In genomic region chr7:63924151-63924550, GRCm38 (mm10) we compare ENCODE assay signal across 11 mouse cellular contexts. TPM values are rescaled to one million over a fixed set of nuclear protein-coding genes. Genes with fewer than 3 reads are reported as not detected.
DNase-seq lines count a peak whose midpoint lies in the region; ATAC-seq lines count a peak whose summit lies in the region.
"Had no signal": no experiment of that assay in that cellular context is flagged by ENCODE, and none has a peak within 500 bp of the region (broad histone marks: within the 10 kb centered on the region; RNA-seq: fewer than 3 reads in every experiment).

No protein-coding gene starts in this region.

- no peak overlapping the region for H3K4me2 ChIP-seq in heart, embryonic 15.5 days
- H3K4me2 ChIP-seq in heart, embryonic 11.5 days = no peak overlapping the region
- no peak overlapping the region for H3K4me2 ChIP-seq in limb, embryonic 11.5 days (ENCODE audit: low read depth, severe bottlenecking)
- no peak overlapping the region for H3K4me2 ChIP-seq in embryonic facial prominence, embryonic 13.5 days
- peak overlapping the region; percentile 41 for H3K4me2 ChIP-seq in limb, embryonic 13.5 days (replicated peaks)
- H3K4me2 ChIP-seq: liver, embryonic 13.5 days had no signal

- no peak overlapping the region for H3K4me3 ChIP-seq in heart, embryonic 15.5 days
- no peak overlapping the region for H3K4me3 ChIP-seq in heart, embryonic 11.5 days (ENCODE audit: low read depth, low read length)
- no peak overlapping the region for H3K4me3 ChIP-seq in limb, embryonic 11.5 days (ENCODE audit: low read depth, low read length)
- H3K4me3 ChIP-seq in limb, embryonic 10.5 days = no peak overlapping the region
- no peak overlapping the region for H3K4me3 ChIP-seq in embryonic facial prominence, embryonic 13.5 days
- no peak overlapping the region for H3K4me3 ChIP-seq in limb, embryonic 13.5 days
- H3K4me3 ChIP-seq: liver, embryonic 13.5 days had no signal

- WGBS in heart, embryonic 15.5 days = 50% methylated on average over 1 of the region's 1 CpGs
- WGBS in heart, embryonic 11.5 days (ENCODE audit: insufficient replicate concordance) = 36% methylated on average over 1 of the region's 1 CpGs
- 6% methylated on average over 1 of the region's 1 CpGs for WGBS in limb, embryonic 11.5 days
- WGBS in limb, embryonic 10.5 days = 48% methylated on average over 1 of the region's 1 CpGs
- WGBS in embryonic facial prominence, embryonic 13.5 days = 68% methylated on average over 1 of the region's 1 CpGs
- WGBS in limb, embryonic 13.5 days = 12% methylated on average over 1 of the region's 1 CpGs

- H3K9ac ChIP-seq in heart, embryonic 15.5 days = no peak overlapping the region
- no peak overlapping the region for H3K9ac ChIP-seq in heart, embryonic 11.5 days (ENCODE audit: low read depth, low read length)
- H3K9ac ChIP-seq in limb, embryonic 11.5 days (ENCODE audit: low read length) = no peak overlapping the region
- no peak overlapping the region for H3K9ac ChIP-seq in embryonic facial prominence, embryonic 13.5 days
- no peak overlapping the region for H3K9ac ChIP-seq in limb, embryonic 13.5 days
- H3K9ac ChIP-seq: liver, embryonic 13.5 days had no signal

- ATAC-seq in heart, embryonic 15.5 days (replicated peaks; ENCODE audit: insufficient number of reproducible peaks, insufficient read depth, low FRiP score, low read depth) = no peak
- ATAC-seq in heart, embryonic 11.5 days (replicated peaks; ENCODE audit: insufficient number of reproducible peaks, low FRiP score, low TSS enrichment) = no peak
- ATAC-seq in limb, embryonic 11.5 days (ENCODE audit: insufficient number of reproducible peaks, low FRiP score, low TSS enrichment, low read depth) = no peak
- ATAC-seq in embryonic facial prominence, embryonic 13.5 days (ENCODE audit: insufficient number of reproducible peaks, insufficient read depth, low FRiP score, low TSS enrichment, low read depth) = no peak
- ATAC-seq in limb, embryonic 13.5 days (ENCODE audit: low FRiP score, low read depth) = peak; percentile 33
- ATAC-seq: activated CD4-positive, CD25-positive, alpha-beta regulatory T cell, adult 4 months had no signal

- no peaks in the 10 kb centered on the region for H3K36me3 ChIP-seq in heart, embryonic 15.5 days
- no peaks in the 10 kb centered on the region for H3K36me3 ChIP-seq in heart, embryonic 11.5 days (ENCODE audit: control insufficient read depth, insufficient read depth, low read length)
- H3K36me3 ChIP-seq in limb, embryonic 11.5 days (ENCODE audit: control insufficient read depth, insufficient read depth, low read length) = no peaks in the 10 kb centered on the region
- H3K36me3 ChIP-seq in limb, embryonic 10.5 days = no peaks in the 10 kb centered on the region
- H3K36me3 ChIP-seq in embryonic facial prominence, embryonic 13.5 days = no peaks in the 10 kb centered on the region
- no peaks in the 10 kb centered on the region for H3K36me3 ChIP-seq in limb, embryonic 13.5 days

- H3K4me1 ChIP-seq in heart, embryonic 15.5 days (replicated peaks) = peaks cover 71% of the 10 kb centered on the region
- peaks cover 39% of the 10 kb centered on the region for H3K4me1 ChIP-seq in heart, embryonic 11.5 days (ENCODE audit: control insufficient read depth, insufficient read depth, low read length)
- peaks cover 12% of the 10 kb centered on the region for H3K4me1 ChIP-seq in limb, embryonic 11.5 days (ENCODE audit: control insufficient read depth, insufficient read depth, low read length)
- peaks cover 33% of the 10 kb centered on the region for H3K4me1 ChIP-seq in limb, embryonic 10.5 days
- peaks cover 42% of the 10 kb centered on the region for H3K4me1 ChIP-seq in embryonic facial prominence, embryonic 13.5 days
- peaks cover 46% of the 10 kb centered on the region for H3K4me1 ChIP-seq in limb, embryonic 13.5 days

- peak overlapping the region; percentile 69; the same call in 1 of the 2 replicates for H3K27ac ChIP-seq in heart, embryonic 15.5 days
- H3K27ac ChIP-seq in heart, embryonic 11.5 days (ENCODE audit: low read depth, low read length) = no peak overlapping the region
- H3K27ac ChIP-seq in limb, embryonic 11.5 days (replicated peaks; ENCODE audit: low read depth, low read length) = 0 out of 2 replicates have a peak overlapping the region, but pooled peaks have one; percentile 21
- no peak overlapping the region for H3K27ac ChIP-seq in limb, embryonic 10.5 days
- peak overlapping the region; percentile 16; the same call in 1 of the 2 replicates for H3K27ac ChIP-seq in embryonic facial prominence, embryonic 13.5 days
- H3K27ac ChIP-seq in limb, embryonic 13.5 days = peak overlapping the region; percentile 67; the same call in 1 of the 2 replicates
- H3K27ac ChIP-seq: liver, embryonic 13.5 days had no signal

- no peak for DNase-seq in limb, embryonic 11.5 days (ENCODE audit: low spot score)
- no peak for DNase-seq in limb, embryonic 10.5 days (ENCODE audit: low spot score)
- no peak for DNase-seq in spleen, postnatal 14 days (ENCODE audit: low spot score in 2 of 2)
- no peak for DNase-seq in spleen, adult 12 weeks (ENCODE audit: low spot score)
- DNase-seq: liver, embryonic 13.5 days had no signal

- H3K27me3 ChIP-seq in heart, embryonic 15.5 days = no peaks in the 10 kb centered on the region
- no peaks in the 10 kb centered on the region for H3K27me3 ChIP-seq in heart, embryonic 11.5 days (ENCODE audit: control insufficient read depth, insufficient read depth, low read length)
- H3K27me3 ChIP-seq in limb, embryonic 11.5 days (ENCODE audit: control insufficient read depth, insufficient read depth, low read length) = no peaks in the 10 kb centered on the region
- no peaks in the 10 kb centered on the region for H3K27me3 ChIP-seq in limb, embryonic 10.5 days (ENCODE audit: low read depth, poor library complexity, severe bottlenecking)
- no peaks in the 10 kb centered on the region for H3K27me3 ChIP-seq in embryonic facial prominence, embryonic 13.5 days
- no peaks in the 10 kb centered on the region for H3K27me3 ChIP-seq in limb, embryonic 13.5 days
- H3K27me3 ChIP-seq: liver, embryonic 13.5 days had no signal

- no peaks in the 10 kb centered on the region for H3K9me3 ChIP-seq in heart, embryonic 15.5 days (replicated peaks)
- H3K9me3 ChIP-seq in heart, embryonic 11.5 days (replicated peaks; ENCODE audit: control insufficient read depth, low read length) = no peaks in the 10 kb centered on the region
- no peaks in the 10 kb centered on the region for H3K9me3 ChIP-seq in limb, embryonic 11.5 days (ENCODE audit: control insufficient read depth, low read length)
- no peaks in the 10 kb centered on the region for H3K9me3 ChIP-seq in limb, embryonic 10.5 days (replicated peaks)
- no peaks in the 10 kb centered on the region for H3K9me3 ChIP-seq in embryonic facial prominence, embryonic 13.5 days
- no peaks in the 10 kb centered on the region for H3K9me3 ChIP-seq in limb, embryonic 13.5 days
- H3K9me3 ChIP-seq: liver, embryonic 13.5 days had no signal

RNA-seq across cellular contexts. Expression of gene E030018B13Rik, which starts 7.5 kb away (rescaled TPM):
- polyA plus RNA-seq in heart, embryonic 15.5 days (2015; fragmentation: Nextera tagmentation; extraction: Ambion mirVana) = 0.14 and 0.20 TPM in 2 replicates
- not detected in 2 replicates for polyA plus RNA-seq in heart, embryonic 11.5 days (2014; fragmentation: Nextera tagmentation; extraction: Ambion mirVana)
- polyA plus RNA-seq in limb, embryonic 11.5 days (2014; fragmentation: Nextera tagmentation; extraction: Ambion mirVana) = not detected in 2 replicates
- polyA plus RNA-seq in limb, embryonic 10.5 days (2016; fragmentation: Nextera tagmentation; extraction: Ambion mirVana) = not detected in 2 replicates
- polyA plus RNA-seq in embryonic facial prominence, embryonic 13.5 days (2015; fragmentation: Nextera tagmentation; extraction: Ambion mirVana) = not detected in 2 replicates
- polyA plus RNA-seq in limb, embryonic 13.5 days (2015; fragmentation: Nextera tagmentation; extraction: Ambion mirVana) = 0.14 TPM in 1 of 2 replicates, not detected in the other
- polyA plus RNA-seq: liver, embryonic 13.5 days; midbrain, postnatal 0 days had no signal

RNA-seq across cellular contexts. Expression of gene Klf13, which starts 14.6 kb away (rescaled TPM):
- 23.4 and 25.6 TPM in 2 replicates for polyA plus RNA-seq in heart, embryonic 15.5 days (2015; fragmentation: Nextera tagmentation; extraction: Ambion mirVana)
- polyA plus RNA-seq in heart, embryonic 11.5 days (2014; fragmentation: Nextera tagmentation; extraction: Ambion mirVana) = 16.3 and 18.8 TPM in 2 replicates
- 18.3 and 18.8 TPM in 2 replicates for polyA plus RNA-seq in limb, embryonic 11.5 days (2014; fragmentation: Nextera tagmentation; extraction: Ambion mirVana)
- 17.2 and 17.9 TPM in 2 replicates for polyA plus RNA-seq in limb, embryonic 10.5 days (2016; fragmentation: Nextera tagmentation; extraction: Ambion mirVana)
- polyA plus RNA-seq in embryonic facial prominence, embryonic 13.5 days (2015; fragmentation: Nextera tagmentation; extraction: Ambion mirVana) = 22.7 and 23.0 TPM in 2 replicates
- 20.1 and 20.9 TPM in 2 replicates for polyA plus RNA-seq in limb, embryonic 13.5 days (2015; fragmentation: Nextera tagmentation; extraction: Ambion mirVana)

Comparison
In these comparisons a context has a peak if more than half of its experiments do, and no peak if none do; other contexts are left out.
1. H3K27ac ChIP-seq: peak in heart, embryonic 15.5 days (single experiment), limb, embryonic 11.5 days (single experiment), embryonic facial prominence, embryonic 13.5 days (single experiment) and limb, embryonic 13.5 days (single experiment); none in heart, embryonic 11.5 days (single experiment) and limb, embryonic 10.5 days (single experiment).